Mouse (Mus musculus) lung, postnatal 14 days (tissue): ENCODE results near the gene Armcx1.
"Not testable (repeated sequence)": the region's sequence is repeated elsewhere in the genome, so short reads cannot be mapped to it uniquely, and the experiment has no call there.

Source experiments
- DNase-seq: peaks from one replicate; pipeline ENCODE4 v3.0.0; 2021

The Armcx1 gene

GRCm38 (mm10) chrX:134717752-134718308 lies at the start of gene Armcx1:
TSS of gene Armcx1 (plus strand) at chrX:134717963.
- peak; percentile 50 for DNase-seq

- DNase-seq = no peak
Measured at GRCm38 (mm10) chrX:134675022-134675421, 42.7 kb upstream of the Armcx1 start.

- no peak for DNase-seq
Measured at GRCm38 (mm10) chrX:134675959-134676358, 41.8 kb upstream of the Armcx1 start.

- DNase-seq = no peak
Measured at GRCm38 (mm10) chrX:134684936-134685335, 32.8 kb upstream of the Armcx1 start.

- DNase-seq = peak; percentile 48
Measured at GRCm38 (mm10) chrX:134686267-134686666, 31.5 kb upstream of the Armcx1 start, which contains the start of gene Armcx4. TSS of gene Armcx4 (plus strand) at chrX:134686519.

GRCm38 (mm10) chrX:134686739-134687171 lies 31.0 kb upstream of the Armcx1 start:
- DNase-seq = peak; percentile 37

- no peak for DNase-seq
Measured at GRCm38 (mm10) chrX:134689676-134690075, 28.1 kb upstream of the Armcx1 start.

GRCm38 (mm10) chrX:134690871-134691539 lies 26.8 kb upstream of the Armcx1 start:
- no peak for DNase-seq

GRCm38 (mm10) chrX:134691540-134691935 lies 26.2 kb upstream of the Armcx1 start:
- DNase-seq = no peak

- DNase-seq = no peak
Measured at GRCm38 (mm10) chrX:134716863-134717262, 900 bp upstream of the Armcx1 start.

- DNase-seq = peak; percentile 53
Measured at GRCm38 (mm10) chrX:134718524-134718923, 761 bp downstream of the Armcx1 start.

- DNase-seq = not testable (repeated sequence)
Measured at GRCm38 (mm10) chrX:134723762-134724161, 6.0 kb downstream of the Armcx1 start.

GRCm38 (mm10) chrX:134729778-134730177 lies 12.0 kb downstream of the Armcx1 start:
- peak; percentile 13 for DNase-seq

- DNase-seq = no peak
Measured at GRCm38 (mm10) chrX:134737796-134738195, 20.0 kb downstream of the Armcx1 start.

GRCm38 (mm10) chrX:134739160-134739559 lies 21.4 kb downstream of the Armcx1 start:
- DNase-seq = no peak

GRCm38 (mm10) chrX:134741862-134742261 lies 24.1 kb downstream of the Armcx1 start:
- DNase-seq = no peak

GRCm38 (mm10) chrX:134746459-134746858 lies 28.7 kb downstream of the Armcx1 start:
- DNase-seq = peak; percentile 16

GRCm38 (mm10) chrX:134750764-134751592 lies 33.2 kb downstream of the Armcx1 start, which contains the start of gene Armcx6:
TSS of gene Armcx6 (minus strand) at chrX:134751417.
- DNase-seq = peak; percentile 64

GRCm38 (mm10) chrX:134751910-134752309 lies 34.1 kb downstream of the Armcx1 start:
- DNase-seq = no peak

- no peak for DNase-seq
Measured at GRCm38 (mm10) chrX:134752584-134752983, 34.8 kb downstream of the Armcx1 start.

GRCm38 (mm10) chrX:134756434-134757292 lies 38.9 kb downstream of the Armcx1 start, which contains the start of gene Armcx3:
TSS of gene Armcx3 (plus strand) at chrX:134756595.
- DNase-seq = peak; percentile 63

- DNase-seq = no peak
Measured at GRCm38 (mm10) chrX:134757293-134757995, 39.7 kb downstream of the Armcx1 start.
